Comparison of ENCODE assay signal across 8 mouse cellular contexts in genomic region chr11:59526472-59527080, GRCm38 (mm10). TPM values are rescaled to one million over a fixed set of nuclear protein-coding genes. Genes with fewer than 3 reads are reported as not detected.
A peak's percentile ranks its signal among the peaks of the same experiment; 100 is the strongest.
DNase-seq lines count a peak whose midpoint lies in the region; ATAC-seq lines count a peak whose summit lies in the region.

TSS of gene Zkscan17 (minus strand) at chr11:59526751.

- H3K36me3 ChIP-seq in heart, embryonic 13.5 days = no peaks in the 10 kb centered on the region
- no peaks in the 10 kb centered on the region for H3K36me3 ChIP-seq in midbrain, embryonic 13.5 days

- no peak for DNase-seq in thymus, postnatal 0 days (ENCODE audit: low spot score)
- no peak for DNase-seq in thymus, postnatal 14 days
- peak; percentile 44 for DNase-seq in kidney, postnatal 10 days
- no peak for DNase-seq in Muller cell, postnatal 12 days (ENCODE audit: inconsistent ontology term)
- DNase-seq in yolk sac, embryonic 10.5 days (ENCODE audit: low spot score) = no peak

- WGBS in heart, embryonic 13.5 days = 39% methylated on average over 8 of the region's 8 CpGs
- WGBS in midbrain, embryonic 13.5 days = 58% methylated on average over 8 of the region's 8 CpGs

- H3K27ac ChIP-seq in heart, embryonic 13.5 days (replicated peaks) = no peak within 1 kb of the TSS
- no peak within 1 kb of the TSS for H3K27ac ChIP-seq in midbrain, embryonic 13.5 days

- H3K4me1 ChIP-seq in heart, embryonic 13.5 days = no peaks in the 10 kb centered on the region
- H3K4me1 ChIP-seq in midbrain, embryonic 13.5 days (replicated peaks) = 0 out of 2 replicates have a peak, but pooled peaks cover 4% of the 10 kb centered on the region

- ATAC-seq in common myeloid progenitor, adult 5-6 weeks (replicated peaks; ENCODE audit: low read depth, poor library complexity, severe bottlenecking) = peak; percentile 59
- no peak for ATAC-seq in heart, embryonic 13.5 days (ENCODE audit: extremely low read depth, insufficient number of reproducible peaks, low FRiP score, low TSS enrichment)
- no peak for ATAC-seq in midbrain, embryonic 13.5 days

- peaks cover 4% of the 10 kb centered on the region; the same call in 1 of the 2 replicates for H3K9me3 ChIP-seq in heart, embryonic 13.5 days
- H3K9me3 ChIP-seq in midbrain, embryonic 13.5 days = no peaks in the 10 kb centered on the region

- no peak within 1 kb of the TSS for H3K9ac ChIP-seq in heart, embryonic 13.5 days
- no peak within 1 kb of the TSS for H3K9ac ChIP-seq in midbrain, embryonic 13.5 days (replicated peaks)

- H3K4me2 ChIP-seq in heart, embryonic 13.5 days = no peak within 1 kb of the TSS
- H3K4me2 ChIP-seq in midbrain, embryonic 13.5 days (replicated peaks) = no peak within 1 kb of the TSS

- no peak within 1 kb of the TSS for H3K4me3 ChIP-seq in heart, embryonic 13.5 days
- no peak within 1 kb of the TSS for H3K4me3 ChIP-seq in midbrain, embryonic 13.5 days (replicated peaks)

- H3K27me3 ChIP-seq in heart, embryonic 13.5 days (replicated peaks) = 0 out of 2 replicates have a peak, but pooled peaks cover 3% of the 10 kb centered on the region
- no peaks in the 10 kb centered on the region for H3K27me3 ChIP-seq in midbrain, embryonic 13.5 days

RNA-seq across cellular contexts. Expression of gene Zkscan17, which starts in this region (rescaled TPM):
- polyA plus RNA-seq in thymus, postnatal 0 days (2015; fragmentation: Nextera tagmentation; extraction: Ambion mirVana) = 14.9 and 15.0 TPM in 2 replicates
- 14.9 and 23.1 TPM in 2 replicates for total RNA-seq in common myeloid progenitor, adult 5-6 weeks (2017)
- 13.8 and 14.7 TPM in 2 replicates for polyA plus RNA-seq in heart, embryonic 13.5 days (2015; fragmentation: Nextera tagmentation; extraction: Ambion mirVana)
- 17.6 and 18.2 TPM in 2 replicates for polyA plus RNA-seq in midbrain, embryonic 13.5 days (2015; fragmentation: Nextera tagmentation; extraction: Ambion mirVana)
